Mouse (Mus musculus): ENCODE measurements around the gene Cers6.

GRCm38 (mm10) chr2:68895044-68895764, 34.0 kb downstream of the Cers6 start:
- TF ChIP-seq CTCF (conservative IDR thresholded peaks at IDR 0.05; ENCODE audit: low read length) (no peak), POU5F1 (IDR thresholded peaks at IDR 0.05; ENCODE audit: borderline replicate concordance, low read length) (no peak)

All from E14TG2a.4 (cell line).